Mouse (Mus musculus) right cerebral cortex, postnatal 14 days (tissue): ENCODE data around the gene Pknox1.
"Not testable (repeated sequence)": the region's sequence is repeated elsewhere in the genome, so short reads cannot be mapped to it uniquely, and the experiment has no call there.

Experiments used
- DNase-seq: peaks from one replicate; pipeline ENCODE4 v3.0.0; 2022

Pknox1 gene

GRCm38 (mm10) chr17:31598593-31598992 is 34.1 kb downstream of the Pknox1 start:
- no peak for DNase-seq

DNA sequence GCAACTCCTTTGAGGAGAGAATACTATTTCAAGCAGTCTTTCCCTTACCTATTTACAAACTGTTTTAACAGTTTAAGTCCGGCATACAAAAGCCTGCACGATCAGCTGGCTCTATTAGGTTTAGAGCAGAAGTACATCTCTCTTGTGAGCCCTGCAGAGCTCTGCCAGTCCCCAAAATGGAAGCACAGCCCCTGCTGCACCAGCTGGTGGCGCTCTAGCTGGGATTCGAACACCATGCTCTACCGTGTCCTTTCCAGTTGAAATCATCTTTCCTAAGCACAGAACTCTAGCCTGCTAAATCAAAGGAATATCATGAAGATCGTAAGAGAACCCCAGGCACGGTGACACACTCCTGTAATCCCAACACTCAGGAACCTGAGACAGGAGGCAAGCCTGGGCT is 41.9 kb downstream of the Pknox1 start:
- no peak for DNase-seq

- no peak for DNase-seq
Measured at GRCm38 (mm10) chr17:31607256-31607951, 42.9 kb downstream of the Pknox1 start.

GRCm38 (mm10) chr17:31609173-31609572 is 44.6 kb downstream of the Pknox1 start:
- not testable (repeated sequence) for DNase-seq

GRCm38 (mm10) chr17:31609895-31610294 is 45.4 kb downstream of the Pknox1 start:
- no peak for DNase-seq

DNA sequence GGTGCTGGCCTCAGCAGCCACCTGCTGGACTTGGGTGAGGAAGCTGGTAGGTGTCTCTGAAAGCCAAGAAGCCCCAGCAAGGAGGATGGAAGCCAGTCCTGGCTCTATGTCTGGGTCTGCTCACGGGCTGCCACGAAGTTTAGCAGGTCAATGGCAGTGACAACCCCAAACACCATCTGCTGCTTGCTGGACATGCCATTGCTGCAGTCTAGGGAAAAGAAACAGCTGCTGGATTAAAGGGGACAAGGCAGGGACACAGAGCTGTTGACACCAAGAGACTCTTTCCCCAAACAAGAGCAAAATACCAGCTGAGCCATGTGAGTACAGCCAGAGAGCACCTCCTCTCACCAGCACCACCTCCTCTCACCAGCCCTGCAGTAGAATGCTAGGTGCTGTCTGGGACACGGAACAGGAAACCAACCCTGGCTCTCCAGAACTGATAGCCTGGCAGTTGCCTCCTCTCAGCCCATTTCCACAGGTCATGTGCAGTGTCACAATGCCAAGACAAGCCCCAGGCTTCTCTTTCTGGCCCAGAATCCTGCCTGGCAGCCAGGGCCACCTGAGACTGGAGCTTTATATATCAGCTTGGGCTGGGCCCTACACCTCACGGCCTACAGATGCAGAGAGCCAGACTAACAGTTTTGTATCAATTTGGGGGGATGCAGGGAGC is 48.7 kb downstream of the Pknox1 start:
- no peak for DNase-seq

DNA sequence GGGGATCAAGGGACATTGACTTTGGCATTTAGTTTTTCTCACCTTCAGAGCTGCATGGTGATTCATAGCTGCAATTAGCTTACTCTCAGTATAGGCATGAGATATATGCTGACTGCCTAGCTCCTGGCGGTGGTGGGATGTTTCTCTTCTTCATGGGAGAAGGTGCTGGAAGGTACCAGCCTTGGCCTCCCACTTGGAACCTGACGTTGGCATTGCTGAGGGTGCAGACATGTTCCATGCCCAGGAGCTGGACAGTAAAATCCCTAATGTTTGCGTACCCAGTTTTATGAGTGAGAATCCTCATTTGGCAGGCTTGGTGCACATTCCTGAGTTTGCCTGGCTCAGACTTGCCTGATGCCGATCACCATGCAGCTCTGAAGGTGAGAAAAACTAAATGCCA is 58.6 kb downstream of the Pknox1 start:
- no peak for DNase-seq

DNA sequence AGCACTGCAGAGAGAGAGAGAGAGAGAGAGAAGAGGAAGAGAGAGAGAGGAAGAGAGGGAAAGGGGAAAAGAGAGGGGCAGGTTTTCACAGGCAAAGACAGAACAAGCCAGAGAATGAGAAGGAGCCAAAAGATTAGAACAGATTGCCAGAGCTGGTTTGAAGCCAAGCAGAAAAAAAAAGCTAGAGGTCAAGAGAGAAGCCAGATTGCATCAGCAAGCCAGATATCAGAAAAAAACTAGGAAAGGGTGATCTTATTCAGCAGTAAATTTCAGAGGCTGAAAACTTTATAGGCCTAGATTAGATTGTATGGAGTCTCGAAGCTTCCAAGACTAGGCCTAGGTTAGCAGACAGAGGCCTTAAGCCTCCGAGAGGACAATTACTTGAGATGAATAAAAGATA is 63.4 kb downstream of the Pknox1 start:
- no peak for DNase-seq

DNA sequence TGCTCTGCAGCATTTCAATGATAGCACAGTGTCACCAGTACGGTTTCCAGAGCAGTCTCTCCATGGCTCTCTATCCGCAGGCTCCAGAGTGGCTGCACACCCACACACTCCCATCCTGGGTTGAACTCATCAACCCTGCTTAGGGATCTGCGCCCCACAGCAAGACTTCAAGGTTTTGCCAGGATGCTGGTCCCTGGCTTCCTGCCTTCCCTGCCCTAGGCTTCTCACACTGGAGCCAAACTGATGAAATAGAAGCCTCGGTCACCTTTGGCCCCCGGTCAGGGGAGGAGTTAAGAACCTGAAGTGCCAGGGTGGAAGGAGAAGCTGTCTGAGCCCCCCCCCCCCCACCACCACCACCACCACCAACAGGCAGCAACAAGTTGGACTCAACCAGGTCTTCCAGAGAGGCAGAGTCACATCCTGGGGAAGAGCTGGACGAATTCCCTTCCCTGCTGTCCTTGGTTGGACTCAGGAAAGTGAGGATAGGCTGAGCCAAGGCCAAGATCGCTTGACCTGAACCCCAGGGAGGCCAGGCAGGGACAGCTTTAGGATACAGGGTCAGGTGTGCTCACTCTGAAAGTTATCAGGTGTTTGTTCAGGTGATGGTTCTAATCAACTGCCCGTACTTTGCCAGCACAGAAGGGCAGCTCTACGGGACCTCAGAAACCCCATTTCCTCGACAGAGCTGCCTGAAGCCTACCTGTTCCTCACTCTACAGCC is 66.7 kb downstream of the Pknox1 start:
- DNase-seq, result no peak

DNA sequence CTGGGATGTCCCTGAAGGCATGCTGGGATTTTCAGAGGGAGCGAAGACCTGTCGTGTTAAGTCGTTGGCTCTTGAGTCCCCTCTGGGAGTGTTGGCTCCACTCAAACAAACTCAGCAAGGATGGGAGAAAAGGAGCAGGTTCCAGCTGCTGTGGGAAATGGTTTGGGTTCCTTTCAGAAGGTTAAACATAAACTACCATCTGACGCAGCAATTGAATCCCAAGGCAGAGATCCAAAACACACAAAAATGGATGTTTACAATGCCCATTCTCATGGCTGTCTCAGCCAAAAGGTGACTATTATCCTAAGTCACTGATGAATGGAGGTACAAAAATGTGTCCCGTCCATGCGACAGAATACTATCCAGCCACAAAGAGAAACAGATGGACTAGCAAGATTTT is 68.5 kb downstream of the Pknox1 start:
- DNase-seq, result no peak

- DNase-seq, result no peak
Measured at GRCm38 (mm10) chr17:31634896-31635295, 70.4 kb downstream of the Pknox1 start.

DNA sequence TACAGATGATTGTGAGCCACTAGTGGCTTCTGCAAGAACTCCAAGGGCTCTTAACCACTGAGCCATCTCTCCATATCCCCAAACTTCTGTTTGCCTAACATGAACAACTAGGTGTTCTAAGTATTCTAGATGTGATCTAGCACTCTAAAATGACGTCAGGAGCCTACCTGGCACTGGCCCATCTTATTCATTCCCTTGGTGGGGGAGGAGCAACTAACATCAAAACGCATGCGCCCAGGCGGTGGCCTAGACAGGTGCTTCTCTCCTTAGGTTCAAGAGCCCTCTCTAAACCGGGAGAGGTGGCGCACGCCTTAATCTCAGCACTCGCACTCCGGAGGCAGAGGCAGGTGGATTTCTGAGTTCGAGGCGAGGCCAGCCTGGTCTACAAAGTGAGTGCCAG is 71.2 kb downstream of the Pknox1 start:
- DNase-seq, result no peak

- no peak for DNase-seq
Measured at GRCm38 (mm10) chr17:31636277-31636941, 71.9 kb downstream of the Pknox1 start.

- DNase-seq, result peak; percentile 65
Measured at GRCm38 (mm10) chr17:31636942-31637811, 72.6 kb downstream of the Pknox1 start, which contains the start of gene Cbs. Gene Cbs (minus strand): TSS chr17:31637238.

DNA sequence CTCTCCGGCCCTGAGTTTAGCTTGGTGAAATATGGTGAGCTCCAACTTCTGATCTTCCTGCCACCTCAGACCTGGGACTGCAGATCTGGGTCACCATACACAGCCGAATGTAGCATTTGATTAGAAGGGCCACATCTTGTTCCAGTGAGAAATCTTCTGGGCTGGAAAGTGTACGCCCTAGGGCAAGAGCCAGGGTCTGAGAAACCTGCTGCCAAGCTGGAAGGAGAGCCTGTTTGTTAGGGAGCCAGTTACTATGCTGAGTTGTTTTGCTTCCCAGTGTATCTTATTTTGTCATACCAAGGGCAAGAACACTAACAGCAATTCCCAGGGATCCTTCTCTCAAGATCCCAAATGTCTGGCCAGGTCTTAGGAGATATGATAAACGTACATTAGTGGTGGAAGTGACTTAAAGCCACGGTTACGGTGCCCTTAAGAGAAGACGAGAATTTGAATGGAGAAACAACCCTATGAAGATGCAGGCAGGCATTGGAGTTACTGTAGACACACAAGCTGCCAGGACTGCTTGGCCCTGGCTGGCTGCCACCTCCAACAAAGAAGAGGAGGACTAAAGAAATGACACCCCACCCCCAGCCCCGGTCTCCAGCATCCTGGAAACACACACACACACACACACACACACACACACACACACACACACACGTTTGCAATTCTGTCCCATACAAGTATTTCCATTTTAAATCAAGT is 73.5 kb downstream of the Pknox1 start:
- peak; percentile 70 for DNase-seq

GRCm38 (mm10) chr17:31639651-31640050 is 75.1 kb downstream of the Pknox1 start:
- no peak for DNase-seq

- no peak for DNase-seq
Measured at GRCm38 (mm10) chr17:31642331-31642730, 77.8 kb downstream of the Pknox1 start.

GRCm38 (mm10) chr17:31642913-31643312 is 78.4 kb downstream of the Pknox1 start:
- no peak for DNase-seq

GRCm38 (mm10) chr17:31646199-31647002 is 81.9 kb downstream of the Pknox1 start:
- no peak for DNase-seq

DNA sequence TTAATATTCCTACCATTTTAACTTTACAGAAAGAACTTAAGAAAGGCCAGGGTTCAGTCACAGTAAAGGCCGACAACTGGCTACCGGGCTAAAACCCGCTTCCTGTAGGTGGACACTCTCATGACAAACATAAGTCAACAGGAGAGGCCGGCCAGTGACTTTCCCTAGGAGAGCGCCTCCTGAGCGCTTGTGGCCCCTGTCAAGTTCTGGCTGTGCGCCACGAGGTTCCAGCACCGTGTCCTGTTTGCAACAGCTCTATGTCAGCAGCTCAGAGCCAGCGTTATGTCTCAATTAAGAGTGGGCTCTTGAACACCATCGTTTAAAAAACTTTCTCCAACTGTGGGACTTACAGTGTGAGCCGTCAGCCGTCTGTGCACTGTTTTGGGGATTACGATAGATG is 87.6 kb downstream of the Pknox1 start:
- DNase-seq, result no peak

DNA sequence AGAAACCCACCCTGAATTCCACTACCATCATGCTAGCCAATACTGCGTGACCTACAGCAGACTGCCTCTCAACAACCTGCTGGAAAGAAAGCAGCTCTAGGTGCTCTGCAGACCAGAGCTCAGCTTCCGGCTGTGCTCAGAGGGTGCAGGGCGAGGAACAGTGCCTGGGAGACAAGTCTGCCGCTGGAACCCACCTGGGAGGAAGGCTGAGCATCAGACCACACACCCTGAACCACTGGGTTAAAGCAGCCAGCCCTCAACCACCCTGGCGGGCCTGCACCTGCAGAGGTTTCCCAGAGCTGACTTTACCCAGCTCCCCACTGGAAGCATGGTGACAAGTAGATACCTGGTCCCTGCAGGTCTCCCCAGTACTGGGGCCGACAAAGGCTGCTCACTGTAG is 88.7 kb downstream of the Pknox1 start:
- DNase-seq, result no peak
